ENCODE assay signal across 29 mouse cellular contexts in the genomic region with DNA sequence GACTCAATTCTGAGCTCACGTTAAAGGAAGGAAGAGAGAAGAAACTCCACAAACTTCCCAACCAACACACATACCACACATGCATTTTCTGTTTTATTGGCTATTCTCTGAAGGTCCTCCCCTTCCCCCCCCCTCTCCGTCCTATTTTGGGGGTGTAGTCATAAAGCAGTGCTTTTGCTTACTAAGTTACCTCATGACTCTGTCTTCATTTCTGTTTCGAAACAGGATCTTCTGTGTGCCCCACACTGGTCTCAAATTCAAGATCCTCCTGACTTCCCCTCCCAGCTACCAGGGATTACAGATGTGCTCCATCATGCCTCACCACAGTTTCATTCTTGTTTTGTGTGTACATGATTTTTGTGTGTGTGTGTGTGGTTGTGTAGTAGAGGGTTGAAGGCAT. TPM values are rescaled to one million over a fixed set of nuclear protein-coding genes. Genes with fewer than 3 reads are reported as not detected.
A peak's percentile ranks its signal among the peaks of the same experiment; 100 is the strongest.
DNase-seq lines count a peak whose midpoint lies in the region; ATAC-seq and TF ChIP-seq lines count a peak whose summit lies in the region.
"Had no signal": no experiment of that assay in that cellular context is flagged by ENCODE, and none has a peak within 500 bp of the region (broad histone marks: within the 10 kb centered on the region; RNA-seq: fewer than 3 reads in every experiment).

No protein-coding gene starts in this region.

- TF ChIP-seq RAD21 in CH12.LX (IDR thresholded peaks at IDR 0.05; ENCODE audit: low read depth, low read length), result no peak

- no peaks in the 10 kb centered on the region for H3K9me3 ChIP-seq in liver, embryonic 15.5 days (replicated peaks)
- no peaks in the 10 kb centered on the region for H3K9me3 ChIP-seq in liver, postnatal 0 days (ENCODE audit: low read length)
- peaks cover 9% of the 10 kb centered on the region for H3K9me3 ChIP-seq in CH12.LX (replicated peaks; ENCODE audit: low read length)
- H3K9me3 ChIP-seq in hindbrain, embryonic 16.5 days (ENCODE audit: control insufficient read depth, low read length), result no peaks in the 10 kb centered on the region
- H3K9me3 ChIP-seq: G1E; heart, embryonic 10.5 days; heart, embryonic 15.5 days; hindbrain, embryonic 12.5 days; limb, embryonic 10.5 days; limb, embryonic 15.5 days; midbrain, embryonic 12.5 days; neural tube, embryonic 13.5 days had no signal

- no peaks in the 10 kb centered on the region for H3K27me3 ChIP-seq in liver, embryonic 15.5 days
- no peaks in the 10 kb centered on the region for H3K27me3 ChIP-seq in liver, postnatal 0 days (ENCODE audit: insufficient read depth, low read length)
- peaks cover 46% of the 10 kb centered on the region for H3K27me3 ChIP-seq in CH12.LX (replicated peaks)
- no peaks in the 10 kb centered on the region for H3K27me3 ChIP-seq in hindbrain, embryonic 16.5 days (replicated peaks; ENCODE audit: control insufficient read depth, insufficient read depth, low read length)
- H3K27me3 ChIP-seq: heart, embryonic 15.5 days; hindbrain, embryonic 12.5 days; limb, embryonic 15.5 days; midbrain, embryonic 12.5 days; neural tube, embryonic 13.5 days; Patski had no signal

- H3K4me2 ChIP-seq in liver, embryonic 15.5 days, result no peak overlapping the region
- no peak overlapping the region for H3K4me2 ChIP-seq in liver, postnatal 0 days (ENCODE audit: low read depth, low read length)
- no peak overlapping the region for H3K4me2 ChIP-seq in CH12.LX (ENCODE audit: insufficient read depth, low read depth, poor library complexity, severe bottlenecking)
- no peak overlapping the region for H3K4me2 ChIP-seq in hindbrain, embryonic 16.5 days (ENCODE audit: low read length)
- H3K4me2 ChIP-seq: heart, embryonic 15.5 days; hindbrain, embryonic 12.5 days; limb, embryonic 15.5 days; midbrain, embryonic 12.5 days; neural tube, embryonic 13.5 days had no signal

- in situ Hi-C loops in CH12.LX (cut with MboI; ENCODE audit: low pct_ligation_motif_present, low pct_unique_long_range_greater_than_20kb, low sequenced_read_pairs), result no loop called here

- ATAC-seq in liver, embryonic 15.5 days (ENCODE audit: insufficient read depth), result no peak
- ATAC-seq in liver, postnatal 0 days, result no peak
- ATAC-seq in granulocyte monocyte progenitor cell, adult 5-6 weeks (replicated peaks; ENCODE audit: poor library complexity, severe bottlenecking), result peak; percentile 61
- peak; percentile 58 for ATAC-seq in monocyte, adult 5-6 weeks (replicated peaks; ENCODE audit: insufficient number of reproducible peaks, low FRiP score, low TSS enrichment, poor library complexity, severe bottlenecking)
- ATAC-seq in hindbrain, embryonic 16.5 days, result no peak
- ATAC-seq: forebrain, embryonic 16.5 days; intestine, postnatal 0 days; Patski had no signal

- peak overlapping the region; percentile 54 for H3K27ac ChIP-seq in liver, embryonic 15.5 days (replicated peaks)
- H3K27ac ChIP-seq in liver, postnatal 0 days (ENCODE audit: low read depth), result no peak overlapping the region
- H3K27ac ChIP-seq in CH12.LX (ENCODE audit: insufficient read depth, low read depth), result no peak overlapping the region
- H3K27ac ChIP-seq in hindbrain, embryonic 16.5 days (ENCODE audit: low read depth, low read length), result no peak overlapping the region
- H3K27ac ChIP-seq: heart, embryonic 10.5 days; heart, embryonic 15.5 days; hindbrain, embryonic 12.5 days; limb, embryonic 10.5 days; limb, embryonic 15.5 days; midbrain, embryonic 12.5 days; neural tube, embryonic 13.5 days; stomach, postnatal 0 days had no signal

- H3K9ac ChIP-seq in liver, embryonic 15.5 days, result no peak overlapping the region
- H3K9ac ChIP-seq in liver, postnatal 0 days (replicated peaks), result no peak overlapping the region
- H3K9ac ChIP-seq in CH12.LX (ENCODE audit: insufficient read depth, low read depth), result no peak overlapping the region
- no peak overlapping the region for H3K9ac ChIP-seq in hindbrain, embryonic 16.5 days (ENCODE audit: low read depth, low read length)
- H3K9ac ChIP-seq: heart, embryonic 15.5 days; hindbrain, embryonic 12.5 days; limb, embryonic 15.5 days; midbrain, embryonic 12.5 days; neural tube, embryonic 13.5 days had no signal

- TF ChIP-seq EP300 in liver, postnatal 0 days (IDR thresholded peaks at IDR 0.05; ENCODE audit: low read depth), result no peak
- no peak for TF ChIP-seq EP300 in CH12.LX (IDR thresholded peaks at IDR 0.05; ENCODE audit: low read length)

- H3K4me1 ChIP-seq in liver, embryonic 15.5 days (replicated peaks), result peaks cover 66% of the 10 kb centered on the region
- peaks cover 18% of the 10 kb centered on the region for H3K4me1 ChIP-seq in liver, postnatal 0 days (ENCODE audit: insufficient read depth)
- H3K4me1 ChIP-seq in CH12.LX (ENCODE audit: control insufficient read depth in 1 of 2, insufficient read depth in 2 of 2), result peaks cover 0 to 17% of the 10 kb centered on the region in 2 experiments; a peak in 2 of 4 replicates
- H3K4me1 ChIP-seq in hindbrain, embryonic 16.5 days (ENCODE audit: control insufficient read depth, insufficient read depth, low read depth, low read length), result peaks cover 4% of the 10 kb centered on the region

- no peak overlapping the region for H3K4me3 ChIP-seq in liver, embryonic 15.5 days (replicated peaks)
- no peak overlapping the region for H3K4me3 ChIP-seq in liver, postnatal 0 days (ENCODE audit: low read depth, low read length)
- H3K4me3 ChIP-seq in CH12.LX (replicated peaks in 1 of 3; ENCODE audit: low read depth in 2 of 3, low read length in 2 of 3, poor library complexity in 1 of 3), result no peak overlapping the region
- H3K4me3 ChIP-seq in hindbrain, embryonic 16.5 days (ENCODE audit: low read length), result no peak overlapping the region
- H3K4me3 ChIP-seq: erythroblast, embryonic 14.5 days; heart, embryonic 10.5 days; heart, embryonic 15.5 days; hindbrain, embryonic 12.5 days; limb, embryonic 10.5 days; limb, embryonic 15.5 days; midbrain, embryonic 12.5 days; neural tube, embryonic 13.5 days had no signal

- no peaks in the 10 kb centered on the region for H3K36me3 ChIP-seq in liver, embryonic 15.5 days (replicated peaks)
- H3K36me3 ChIP-seq in liver, postnatal 0 days (replicated peaks; ENCODE audit: insufficient read depth, low read length), result no peaks in the 10 kb centered on the region
- H3K36me3 ChIP-seq in CH12.LX (replicated peaks in 1 of 2; ENCODE audit: control insufficient read depth in 1 of 2, insufficient read depth in 1 of 2, low read length in 1 of 2), result no peaks in the 10 kb centered on the region
- no peaks in the 10 kb centered on the region for H3K36me3 ChIP-seq in hindbrain, embryonic 16.5 days (ENCODE audit: control insufficient read depth, insufficient read depth, low read length)
- H3K36me3 ChIP-seq: G1E; heart, embryonic 10.5 days; heart, embryonic 15.5 days; hindbrain, embryonic 12.5 days; limb, embryonic 10.5 days; limb, embryonic 15.5 days; midbrain, embryonic 12.5 days; neural tube, embryonic 13.5 days had no signal

- no peak for TF ChIP-seq POLR2A in CH12.LX (IDR thresholded peaks at IDR 0.05; ENCODE audit: low read depth, low read length)

- no peak for DNase-seq in liver, postnatal 0 days
- DNase-seq in CH12.LX (ENCODE audit: extremely low read depth), result peak; percentile 17
- no peak for DNase-seq in gastrocnemius, postnatal 36 days
- DNase-seq: adrenal gland, postnatal 10 days; cerebellum, adult 11 months; cerebellum, postnatal 10 days; kidney, adult 9 months; kidney, postnatal 10 days; layer of hippocampus, adult 9-11 months; spleen, adult 18-20 months; thymus, adult 18-20 months; thymus, postnatal 25 days had no signal

- TF ChIP-seq CTCF in liver, postnatal 0 days (IDR thresholded peaks at IDR 0.05; ENCODE audit: low read depth), result no peak
- TF ChIP-seq CTCF in CH12.LX (conservative IDR thresholded peaks at IDR 0.05 in 1 of 2, IDR thresholded peaks at IDR 0.05 in 1 of 2; ENCODE audit: low read depth in 2 of 2, low read length in 2 of 2), result no peak

- WGBS in liver, embryonic 15.5 days (ENCODE audit: insufficient replicate concordance), result 49% methylated on average over 3 of the region's 3 CpGs
- 40% methylated on average over 3 of the region's 3 CpGs for WGBS in liver, postnatal 0 days (ENCODE audit: insufficient replicate concordance)
- 82% methylated on average over 3 of the region's 3 CpGs for WGBS in hindbrain, embryonic 16.5 days

- dilution Hi-C loops in CH12.LX (cut with MboI; ENCODE audit: extremely low pct_ligation_motif_present, extremely low pct_unique_long_range_greater_than_20kb, low sequenced_read_pairs), result no loop called here

- intact Hi-C loops in gastrocnemius, postnatal 36 days (cut with DNase I), result no loop called here

- H3K79me2 ChIP-seq in CH12.LX (replicated peaks; ENCODE audit: control insufficient read depth, extremely low read depth, insufficient read depth, poor library complexity, severe bottlenecking), result no peaks in the 10 kb centered on the region

RNA-seq across cellular contexts. Expression of gene Fnip2, which starts 4.8 kb away (rescaled TPM):
- polyA plus RNA-seq in liver, embryonic 15.5 days (2015; fragmentation: Nextera tagmentation; extraction: Ambion mirVana), result 4.8 and 6.1 TPM in 2 replicates
- polyA plus RNA-seq in liver, postnatal 0 days (2015; fragmentation: Nextera tagmentation; extraction: Ambion mirVana), result 2.4 and 3.0 TPM in 2 replicates
- 0.21 and 0.34 TPM in 2 replicates for total RNA-seq in CH12.LX (2012; rRNA removed)
- 0.31 and 0.41 TPM in 2 replicates for total RNA-seq in CH12.LX (2014; rRNA removed)
- polyA plus RNA-seq in CH12.LX (2012; ENCODE audit: insufficient read length, low read depth), result 0.71 and 1.00 TPM in 2 replicates
- 13.1 and 13.2 TPM in 2 replicates for total RNA-seq in granulocyte monocyte progenitor cell, adult 5-6 weeks (2014; fragmentation: Nextera tagmentation)
- 6.3 TPM in 2 replicates for total RNA-seq in granulocyte monocyte progenitor cell, adult 5-6 weeks (2017)
- 3.0 to 6.5 TPM (median 5.7 TPM) in 3 replicates for total RNA-seq in monocyte, adult 5-6 weeks (2017)
- total RNA-seq in gastrocnemius, postnatal 36 days (2021), result 1 to 10 TPM; 3.1 to 3.3 TPM
- polyA plus RNA-seq in hindbrain, embryonic 16.5 days (2015; fragmentation: Nextera tagmentation; extraction: Ambion mirVana), result 4.5 and 5.5 TPM in 2 replicates

RNA-seq across cellular contexts. Expression of gene Ppid, which starts 18.7 kb away (rescaled TPM):
- polyA plus RNA-seq in liver, embryonic 15.5 days (2015; fragmentation: Nextera tagmentation; extraction: Ambion mirVana), result 89.7 and 91.5 TPM in 2 replicates
- 31.5 and 36.6 TPM in 2 replicates for polyA plus RNA-seq in liver, postnatal 0 days (2015; fragmentation: Nextera tagmentation; extraction: Ambion mirVana)
- 129 and 190 TPM in 2 replicates for total RNA-seq in CH12.LX (2012; rRNA removed)
- total RNA-seq in CH12.LX (2014; rRNA removed), result 438 and 542 TPM in 2 replicates
- polyA plus RNA-seq in CH12.LX (2012; ENCODE audit: insufficient read length, low read depth), result 335 and 389 TPM in 2 replicates
- total RNA-seq in granulocyte monocyte progenitor cell, adult 5-6 weeks (2014; fragmentation: Nextera tagmentation), result 131 and 212 TPM in 2 replicates
- total RNA-seq in granulocyte monocyte progenitor cell, adult 5-6 weeks (2017), result 358 and 378 TPM in 2 replicates
- total RNA-seq in monocyte, adult 5-6 weeks (2017), result 99.2 to 136 TPM (median 131 TPM) in 3 replicates
- total RNA-seq in gastrocnemius, postnatal 36 days (2021), result 10 to 100 TPM; 40.2 to 46.0 TPM
- polyA plus RNA-seq in hindbrain, embryonic 16.5 days (2015; fragmentation: Nextera tagmentation; extraction: Ambion mirVana), result 145 and 146 TPM in 2 replicates

RNA-seq across cellular contexts. Expression of gene 4930579G24Rik, which starts 56.5 kb away (rescaled TPM):
- 15.1 and 18.0 TPM in 2 replicates for polyA plus RNA-seq in liver, embryonic 15.5 days (2015; fragmentation: Nextera tagmentation; extraction: Ambion mirVana)
- polyA plus RNA-seq in liver, postnatal 0 days (2015; fragmentation: Nextera tagmentation; extraction: Ambion mirVana), result 8.7 and 9.6 TPM in 2 replicates
- total RNA-seq in CH12.LX (2012; rRNA removed) (10.0 and 10.2 TPM in 2 replicates), CH12.LX (2014; rRNA removed) (14.2 and 15.7 TPM in 2 replicates)
- polyA plus RNA-seq in CH12.LX (2012; ENCODE audit: insufficient read length, low read depth), result 7.4 and 9.4 TPM in 2 replicates
- 21.0 and 30.7 TPM in 2 replicates for total RNA-seq in granulocyte monocyte progenitor cell, adult 5-6 weeks (2014; fragmentation: Nextera tagmentation)
- 24.6 and 27.9 TPM in 2 replicates for total RNA-seq in granulocyte monocyte progenitor cell, adult 5-6 weeks (2017)
- 4.4 to 5.3 TPM in 2 of 3 replicates, not detected in the other for total RNA-seq in monocyte, adult 5-6 weeks (2017)
- 1 to 10 TPM; 1.3 to 1.4 TPM for total RNA-seq in gastrocnemius, postnatal 36 days (2021)
- 6.1 and 6.4 TPM in 2 replicates for polyA plus RNA-seq in hindbrain, embryonic 16.5 days (2015; fragmentation: Nextera tagmentation; extraction: Ambion mirVana)

RNA-seq across cellular contexts. Expression of gene Etfdh, which starts 56.9 kb away (rescaled TPM):
- 44.5 and 47.5 TPM in 2 replicates for polyA plus RNA-seq in liver, embryonic 15.5 days (2015; fragmentation: Nextera tagmentation; extraction: Ambion mirVana)
- 215 and 239 TPM in 2 replicates for polyA plus RNA-seq in liver, postnatal 0 days (2015; fragmentation: Nextera tagmentation; extraction: Ambion mirVana)
- total RNA-seq in CH12.LX (2012; rRNA removed) (20.1 and 22.4 TPM in 2 replicates), CH12.LX (2014; rRNA removed) (30.0 and 32.1 TPM in 2 replicates)
- 22.0 and 22.6 TPM in 2 replicates for polyA plus RNA-seq in CH12.LX (2012; ENCODE audit: insufficient read length, low read depth)
- total RNA-seq in granulocyte monocyte progenitor cell, adult 5-6 weeks (2014; fragmentation: Nextera tagmentation), result 28.2 and 35.6 TPM in 2 replicates
- total RNA-seq in granulocyte monocyte progenitor cell, adult 5-6 weeks (2017), result 60.0 and 68.4 TPM in 2 replicates
- 34.8 to 50.9 TPM (median 49.1 TPM) in 3 replicates for total RNA-seq in monocyte, adult 5-6 weeks (2017)
- total RNA-seq in gastrocnemius, postnatal 36 days (2021), result 100 to 1,000 TPM; 102 to 123 TPM
- 45.4 and 45.6 TPM in 2 replicates for polyA plus RNA-seq in hindbrain, embryonic 16.5 days (2015; fragmentation: Nextera tagmentation; extraction: Ambion mirVana)

Comparison
In these comparisons a context has a peak if more than half of its experiments do, and no peak if none do; other contexts are left out.
1. ATAC-seq: peak in granulocyte monocyte progenitor cell, adult 5-6 weeks (single experiment) and monocyte, adult 5-6 weeks (single experiment); none in liver, embryonic 15.5 days (single experiment), liver, postnatal 0 days (single experiment) and hindbrain, embryonic 16.5 days (single experiment).